Mouse (Mus musculus): ENCODE results near the gene Gm20696.

DNA sequence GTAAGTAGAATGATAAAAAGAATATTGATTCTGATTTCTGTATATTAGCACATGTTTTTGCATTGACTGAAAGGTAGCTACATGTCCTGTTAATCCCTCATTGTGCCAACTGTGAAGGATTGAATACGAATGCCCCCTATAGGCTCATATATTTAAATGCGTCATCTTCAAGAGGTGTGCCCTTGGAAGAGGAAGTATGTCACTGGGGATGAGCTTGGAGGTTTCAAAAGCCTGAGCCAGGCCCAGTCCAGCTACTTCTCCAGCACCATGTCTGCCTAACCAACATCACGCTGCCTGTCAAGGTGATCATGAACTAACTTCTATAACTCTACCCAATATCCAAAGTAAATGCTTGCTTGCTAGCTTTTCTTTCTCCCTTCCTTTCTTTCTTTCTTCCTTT, 324.2 kb downstream of the Gm20696 start:
- TF ChIP-seq POLR2AphosphoS2 (IDR thresholded peaks at IDR 0.05; ENCODE audit: low read depth, low read length) (no peak), CTCF (conservative IDR thresholded peaks at IDR 0.05 in 1 of 2, IDR thresholded peaks at IDR 0.05 in 1 of 2; ENCODE audit: low read depth in 2 of 2, low read length in 2 of 2) (no peak), ZC3H11A (IDR thresholded peaks at IDR 0.05; ENCODE audit: low read depth, low read length) (no peak), EP300 (IDR thresholded peaks at IDR 0.05; ENCODE audit: low read length) (no peak), CHD2 (IDR thresholded peaks at IDR 0.05; ENCODE audit: low read length) (no peak)
